ENCODE assay signal across 23 mouse cellular contexts in the genomic region with DNA sequence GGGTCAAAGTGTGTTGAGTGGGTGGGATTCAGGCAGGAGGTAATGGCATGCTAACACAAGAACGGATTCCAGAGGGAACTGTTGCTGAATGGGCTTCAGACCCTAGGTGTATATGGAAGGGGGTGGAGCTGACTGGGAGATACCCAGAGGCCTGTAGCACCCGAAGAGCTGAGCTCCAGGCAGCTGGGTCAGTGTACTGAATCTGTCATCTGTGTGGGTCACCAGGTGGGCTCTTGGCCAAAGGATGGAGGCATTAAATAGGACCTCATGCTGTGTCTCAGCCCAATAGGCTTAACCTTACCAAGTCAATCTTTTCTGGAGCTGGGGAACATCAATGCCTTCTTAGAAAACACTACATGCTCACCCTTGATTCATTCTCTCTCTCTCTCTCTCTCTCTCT. TPM values are rescaled to one million over a fixed set of nuclear protein-coding genes. Genes with fewer than 3 reads are reported as not detected.
DNase-seq lines count a peak whose midpoint lies in the region; ATAC-seq and TF ChIP-seq lines count a peak whose summit lies in the region.
"Had no signal": no experiment of that assay in that cellular context is flagged by ENCODE, and none has a peak within 500 bp of the region (broad histone marks: within the 10 kb centered on the region; RNA-seq: fewer than 3 reads in every experiment).

No protein-coding gene starts in this region.

- peak; percentile 91 for DNase-seq in heart, adult 11 months
- no peak for DNase-seq in hindbrain, embryonic 11.5 days (ENCODE audit: low spot score)
- no peak for DNase-seq in lung, postnatal 36 days
- DNase-seq in lung, adult 18-20 months: no peak
- DNase-seq: thymus, postnatal 14 days had no signal

- no peak overlapping the region for H3K4me2 ChIP-seq in heart, embryonic 12.5 days
- peak overlapping the region; percentile 6; the same call in 1 of the 2 replicates for H3K4me2 ChIP-seq in hindbrain, embryonic 11.5 days (replicated peaks; ENCODE audit: low read depth, low read length)
- no peak overlapping the region for H3K4me2 ChIP-seq in hindbrain, embryonic 12.5 days (replicated peaks)

- no peak overlapping the region for H3K4me3 ChIP-seq in heart, embryonic 12.5 days
- H3K4me3 ChIP-seq in hindbrain, embryonic 11.5 days (ENCODE audit: low read depth, low read length): no peak overlapping the region
- no peak overlapping the region for H3K4me3 ChIP-seq in hindbrain, embryonic 12.5 days
- H3K4me3 ChIP-seq in E14TG2a.4 (replicated peaks; ENCODE audit: low read length): peak overlapping the region; percentile 75; the same call in 1 of the 2 replicates
- no peak overlapping the region for H3K4me3 ChIP-seq in brown adipose tissue, adult 24 weeks (ENCODE audit: insufficient read depth, low read depth, low read length)
- H3K4me3 ChIP-seq: left cerebral cortex, adult 2 months; limb, embryonic 13.5 days; midbrain, embryonic 15.5 days; neural tube, embryonic 15.5 days had no signal

- 0 out of 2 replicates have a peak, but pooled peaks cover 6% of the 10 kb centered on the region for H3K9me3 ChIP-seq in heart, embryonic 12.5 days (replicated peaks)
- no peaks in the 10 kb centered on the region for H3K9me3 ChIP-seq in hindbrain, embryonic 11.5 days (ENCODE audit: control insufficient read depth, low read length)
- H3K9me3 ChIP-seq in hindbrain, embryonic 12.5 days (replicated peaks): no peaks in the 10 kb centered on the region
- no peaks in the 10 kb centered on the region for H3K9me3 ChIP-seq in E14TG2a.4 (ENCODE audit: low read length)
- H3K9me3 ChIP-seq: kidney, embryonic 15.5 days; limb, embryonic 13.5 days; midbrain, embryonic 15.5 days; neural tube, embryonic 15.5 days had no signal

- no peaks in the 10 kb centered on the region for H3K36me3 ChIP-seq in heart, embryonic 12.5 days
- H3K36me3 ChIP-seq in hindbrain, embryonic 11.5 days (ENCODE audit: control insufficient read depth, insufficient read depth, low read length): no peaks in the 10 kb centered on the region
- H3K36me3 ChIP-seq in hindbrain, embryonic 12.5 days: no peaks in the 10 kb centered on the region
- no peaks in the 10 kb centered on the region for H3K36me3 ChIP-seq in E14TG2a.4 (ENCODE audit: insufficient read depth, low read length)
- H3K36me3 ChIP-seq: kidney, embryonic 15.5 days; limb, embryonic 13.5 days; midbrain, embryonic 15.5 days; neural tube, embryonic 15.5 days had no signal

- WGBS in heart, embryonic 12.5 days: 61% methylated on average over 2 of the region's 2 CpGs
- 55% methylated on average over 2 of the region's 2 CpGs for WGBS in hindbrain, embryonic 11.5 days
- WGBS in hindbrain, embryonic 12.5 days: 60% methylated on average over 2 of the region's 2 CpGs

- no peak for ATAC-seq in heart, embryonic 12.5 days (ENCODE audit: insufficient number of reproducible peaks, low FRiP score)
- no peak for ATAC-seq in hindbrain, embryonic 11.5 days (ENCODE audit: low FRiP score)
- ATAC-seq in hindbrain, embryonic 12.5 days (ENCODE audit: low FRiP score): no peak
- ATAC-seq: activated CD4-positive, CD25-positive, alpha-beta regulatory T cell, adult 4 months had no signal

- no peak overlapping the region for H3K27ac ChIP-seq in heart, embryonic 12.5 days (ENCODE audit: poor library complexity, severe bottlenecking)
- no peak overlapping the region for H3K27ac ChIP-seq in hindbrain, embryonic 11.5 days (ENCODE audit: low read depth, low read length)
- H3K27ac ChIP-seq in hindbrain, embryonic 12.5 days: no peak overlapping the region
- H3K27ac ChIP-seq in brown adipose tissue, adult 24 weeks (replicated peaks; ENCODE audit: low read depth, low read length): peak overlapping the region; percentile 71
- H3K27ac ChIP-seq: left cerebral cortex, adult 2 months; limb, embryonic 13.5 days; macrophage; midbrain, embryonic 15.5 days; neural tube, embryonic 15.5 days had no signal

- peaks cover 22% of the 10 kb centered on the region for H3K27me3 ChIP-seq in heart, embryonic 12.5 days (replicated peaks)
- H3K27me3 ChIP-seq in hindbrain, embryonic 11.5 days (ENCODE audit: control insufficient read depth, insufficient read depth, low read length): peaks cover 2% of the 10 kb centered on the region; the same call in 1 of the 2 replicates
- H3K27me3 ChIP-seq in hindbrain, embryonic 12.5 days: peaks cover 27% of the 10 kb centered on the region
- no peaks in the 10 kb centered on the region; the same call in 1 of the 2 replicates for H3K27me3 ChIP-seq in E14TG2a.4 (ENCODE audit: insufficient read depth, low read length)

- H3K4me1 ChIP-seq in heart, embryonic 12.5 days (replicated peaks): peaks cover 17% of the 10 kb centered on the region
- peaks cover 14% of the 10 kb centered on the region for H3K4me1 ChIP-seq in hindbrain, embryonic 11.5 days (replicated peaks; ENCODE audit: control insufficient read depth, insufficient read depth, low read length)
- H3K4me1 ChIP-seq in hindbrain, embryonic 12.5 days: peaks cover 43% of the 10 kb centered on the region
- H3K4me1 ChIP-seq in E14TG2a.4 (replicated peaks; ENCODE audit: low read depth, low read length): peaks cover 45% of the 10 kb centered on the region
- peaks cover 7% of the 10 kb centered on the region; the same call in 1 of the 2 replicates for H3K4me1 ChIP-seq in brown adipose tissue, adult 24 weeks (ENCODE audit: control insufficient read depth, insufficient read depth, insufficient read length, low read length)

- no peak overlapping the region for H3K9ac ChIP-seq in heart, embryonic 12.5 days
- no peak overlapping the region for H3K9ac ChIP-seq in hindbrain, embryonic 11.5 days (ENCODE audit: low read depth, low read length)
- no peak overlapping the region for H3K9ac ChIP-seq in hindbrain, embryonic 12.5 days
- H3K9ac ChIP-seq: kidney, embryonic 15.5 days; limb, embryonic 13.5 days; midbrain, embryonic 15.5 days; neural tube, embryonic 15.5 days had no signal

- TF ChIP-seq CTCF in E14TG2a.4 (conservative IDR thresholded peaks at IDR 0.05; ENCODE audit: low read length): no peak

RNA-seq across cellular contexts. Expression of a gene that starts 2.1 kb away (rescaled TPM):
- polyA plus RNA-seq in heart, embryonic 12.5 days (2016; fragmentation: Nextera tagmentation; extraction: Ambion mirVana): 49.4 and 52.2 TPM in 2 replicates
- 25.7 and 29.6 TPM in 2 replicates for polyA plus RNA-seq in hindbrain, embryonic 11.5 days (2014; fragmentation: Nextera tagmentation; extraction: Ambion mirVana)
- 26.9 and 27.6 TPM in 2 replicates for polyA plus RNA-seq in hindbrain, embryonic 12.5 days (2016; fragmentation: Nextera tagmentation; extraction: Ambion mirVana)
- 74.7 and 97.7 TPM in 2 replicates for polyA plus RNA-seq in brown adipose tissue, adult 24 weeks (2012; ENCODE audit: insufficient read depth, insufficient read length, missing spikeins)
- polyA plus RNA-seq: macrophage had no signal

RNA-seq across cellular contexts. Expression of a gene that starts 48.5 kb away (rescaled TPM):
- polyA plus RNA-seq in heart, embryonic 12.5 days (2016; fragmentation: Nextera tagmentation; extraction: Ambion mirVana): not detected in 2 replicates
- polyA plus RNA-seq in hindbrain, embryonic 11.5 days (2014; fragmentation: Nextera tagmentation; extraction: Ambion mirVana): 1.0 and 1.1 TPM in 2 replicates
- polyA plus RNA-seq in hindbrain, embryonic 12.5 days (2016; fragmentation: Nextera tagmentation; extraction: Ambion mirVana): 0.84 and 1.3 TPM in 2 replicates
- not detected in 2 replicates for polyA plus RNA-seq in brown adipose tissue, adult 24 weeks (2012; ENCODE audit: insufficient read depth, insufficient read length, missing spikeins)
- polyA plus RNA-seq: activated CD4-positive, CD25-positive, alpha-beta regulatory T cell, adult 4 months; adrenal gland, adult 2 months; embryonic facial prominence, embryonic 11.5 days; heart, embryonic 14.5 days; liver, embryonic 11.5 days; macrophage; small intestine, adult 2 months; stomach, embryonic 14.5 days; urinary bladder, adult 2 months had no signal
